Mouse (Mus musculus): ENCODE measurements around the gene Haus8. TPM values are rescaled to one million over a fixed set of nuclear protein-coding genes. Genes with fewer than 3 reads are reported as not detected.
"Not testable (repeated sequence)": the region's sequence is repeated elsewhere in the genome, so short reads cannot be mapped to it uniquely, and the experiment has no call there.

Gene Haus8
- polyA plus RNA-seq, 1 experiment from 2014 or later = 144 TPM

GRCm38 (mm10) chr8:71205541-71205967, 67.2 kb downstream of the Haus8 start:
- Histone ChIP-seq H3K9ac (ENCODE audit: low read length) (peak overlapping the region; percentile 48; the same call in 1 of the 2 replicates), H3K4me3 (ENCODE audit: control insufficient read depth in 1 of 2, insufficient read depth in 1 of 2, low read depth in 1 of 2, low read length in 2 of 2) (peak overlapping the region; percentile 18 to 50; a peak in 3 of 4 replicates), H3K4me2 (ENCODE audit: low read length) (peak overlapping the region; percentile 48)
- not testable (repeated sequence) for H3K9me3 ChIP-seq (ENCODE audit: control insufficient read depth, low read length); H3K4me1 ChIP-seq (ENCODE audit: control insufficient read depth in 2 of 2, insufficient read depth in 2 of 2, low read length in 2 of 2); H3K27me3 ChIP-seq (ENCODE audit: control insufficient read depth, insufficient read depth, low read length); ATAC-seq (ENCODE audit: insufficient number of reproducible peaks, insufficient read depth, low FRiP score, low read depth); H3K36me3 ChIP-seq (ENCODE audit: control insufficient read depth, insufficient read depth, low read length); H3K27ac ChIP-seq (replicated peaks in 1 of 2; ENCODE audit: control insufficient read depth in 1 of 2, insufficient read depth in 1 of 2, low read depth in 2 of 2, low read length in 2 of 2)
- 5% methylated on average over 4 of the region's 11 CpGs for WGBS

Other genes with a start within 250 kb of the Haus8 start
- 16.8 and 17.9 TPM in 2 replicates for gene Myo9b, start 220 bp downstream of the Haus8 start, polyA plus RNA-seq (2014; fragmentation: Nextera tagmentation; extraction: Ambion mirVana)
- gene Use1, start 93.9 kb upstream of the Haus8 start, polyA plus RNA-seq (2014; fragmentation: Nextera tagmentation; extraction: Ambion mirVana) = 87.1 and 95.4 TPM in 2 replicates
- gene Ocel1, start 98.4 kb upstream of the Haus8 start, polyA plus RNA-seq (2014; fragmentation: Nextera tagmentation; extraction: Ambion mirVana) = 3.6 TPM in 2 replicates
- gene Nr2f6, start 109.0 kb upstream of the Haus8 start, polyA plus RNA-seq (2014; fragmentation: Nextera tagmentation; extraction: Ambion mirVana) = 57.1 and 62.4 TPM in 2 replicates
- 10.8 TPM in 2 replicates for gene Ushbp1, start 122.9 kb upstream of the Haus8 start, polyA plus RNA-seq (2014; fragmentation: Nextera tagmentation; extraction: Ambion mirVana)
- 84.5 and 86.1 TPM in 2 replicates for gene Babam1, start 123.9 kb upstream of the Haus8 start, polyA plus RNA-seq (2014; fragmentation: Nextera tagmentation; extraction: Ambion mirVana)
- 16.7 and 20.7 TPM in 2 replicates for gene Ankle1, start 133.1 kb upstream of the Haus8 start, polyA plus RNA-seq (2014; fragmentation: Nextera tagmentation; extraction: Ambion mirVana)
- 20.8 and 29.2 TPM in 2 replicates for gene Abhd8, start 190.7 kb upstream of the Haus8 start, polyA plus RNA-seq (2014; fragmentation: Nextera tagmentation; extraction: Ambion mirVana)
- gene Mrpl34, start 192.0 kb upstream of the Haus8 start, polyA plus RNA-seq (2014; fragmentation: Nextera tagmentation; extraction: Ambion mirVana) = 191 and 193 TPM in 2 replicates
- 76.7 and 79.1 TPM in 2 replicates for gene Dda1, start 196.3 kb upstream of the Haus8 start, polyA plus RNA-seq (2014; fragmentation: Nextera tagmentation; extraction: Ambion mirVana)
- 1.5 and 1.8 TPM in 2 replicates for gene Ano8, start 213.0 kb upstream of the Haus8 start, polyA plus RNA-seq (2014; fragmentation: Nextera tagmentation; extraction: Ambion mirVana)
- gene Gtpbp3, start 215.2 kb upstream of the Haus8 start, polyA plus RNA-seq (2014; fragmentation: Nextera tagmentation; extraction: Ambion mirVana) = 3.3 and 4.4 TPM in 2 replicates
- 109 and 121 TPM in 2 replicates for gene Plvap, start 238.8 kb upstream of the Haus8 start, polyA plus RNA-seq (2014; fragmentation: Nextera tagmentation; extraction: Ambion mirVana)

Data from heart, embryonic 14.5 days (tissue).